Mouse (Mus musculus) midbrain, embryonic 14.5 days (tissue): ENCODE measurements at regions not wholly inside any gene's neighbourhood (a gene's known extent, or its start where the extent isn't known, plus 50 kb on each side); places are given as distances from the start of the nearest gene placed in this dataset.

ENCODE experiments used
- ATAC-seq: fragments of 200-750 bp; cut with Nextera tagmentation; 2 replicates; pipeline ENCODE4 v1.8.0; 2017; ENCODE audit warnings: moderate number of reproducible peaks, moderate library complexity; ENCODE audit not compliant: low FRiP score, low TSS enrichment
- DNase-seq: peaks from one replicate; pipeline ENCODE4 v3.0.0-alpha.2; 2015
- H3K27ac ChIP-seq: fragments of 300-500 bp; sonication (generic); replicated peaks from 2 replicates; pipeline ENCODE4 v1.5.1; 2014; ENCODE audit warnings: mild to moderate bottlenecking, low read depth, low read length, moderate library complexity
- H3K27me3 ChIP-seq: fragments of 300-500 bp; sonication (generic); 2 replicates; pipeline ENCODE4 v1.6.1; 2014; ENCODE audit warnings: low read length, control low read depth, mixed read lengths; ENCODE audit not compliant: control insufficient read depth, insufficient read depth
- H3K36me3 ChIP-seq: fragments of 300-500 bp; sonication (generic); 2 replicates; pipeline ENCODE4 v1.6.1; 2014; ENCODE audit warnings: low read length, control low read depth; ENCODE audit not compliant: control insufficient read depth, insufficient read depth
- H3K4me1 ChIP-seq: fragments of 300-500 bp; sonication (generic); 2 replicates; pipeline ENCODE4 v1.6.1; 2014; ENCODE audit warnings: mild to moderate bottlenecking, antibody characterized with exemption, low read length, control low read depth; ENCODE audit not compliant: control insufficient read depth, insufficient read depth
- H3K4me2 ChIP-seq: fragments of 300-500 bp; sonication (generic); 2 replicates; pipeline ENCODE4 v1.6.1; 2014; ENCODE audit warnings: mild to moderate bottlenecking, low read length, moderate library complexity
- H3K4me3 ChIP-seq: fragments of 300-500 bp; sonication (generic); replicated peaks from 2 replicates; pipeline ENCODE4 v1.5.1; 2014; ENCODE audit warnings: low read depth, low read length
- H3K9ac ChIP-seq: fragments of 300-500 bp; sonication (generic); replicated peaks from 2 replicates; pipeline ENCODE4 v1.6.1; 2014; ENCODE audit warnings: mild to moderate bottlenecking, low read length, moderate library complexity
- H3K9me3 ChIP-seq: fragments of 300-500 bp; sonication (generic); 2 replicates; pipeline ENCODE4 v1.6.1; 2016; ENCODE audit warnings: low read length, control low read depth, mixed read lengths; ENCODE audit not compliant: control insufficient read depth
- WGBS: fragments of 180-500 bp; shearing (Covaris S2); extraction: QIAGEN DNeasy Blood & Tissue Kit; methylation state at CpG from one replicate; pipeline ENCODE4 v1.1.7; 2014; 5-methylcytosine and 5-hydroxymethylcytosine counted together

DNA sequence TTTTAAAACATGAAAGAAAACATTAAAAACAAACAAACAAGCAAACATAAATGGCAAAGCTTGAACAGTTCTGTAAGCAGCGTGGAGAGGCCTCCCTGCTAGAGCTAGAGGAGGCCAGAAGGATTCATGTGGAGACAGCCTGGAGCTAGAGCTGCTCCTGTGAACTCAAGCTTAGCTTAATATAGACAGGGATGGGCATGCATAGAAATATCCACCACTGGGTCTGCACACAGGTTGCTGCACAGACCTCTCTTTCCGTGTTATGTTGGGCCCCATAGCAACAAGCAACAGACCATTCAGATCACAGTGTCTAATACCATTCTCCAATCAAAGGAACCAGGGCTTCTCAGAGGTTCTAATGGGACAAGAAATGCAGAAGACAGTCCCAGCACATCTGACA, 122.9 kb upstream of the Magi3 start:
- no peak overlapping the region for H3K9ac ChIP-seq
- no peak for DNase-seq
- no peaks in the 10 kb centered on the region for H3K9me3 ChIP-seq
- whole genome bisulfite sequencing: 78% methylated on average over 2 of the region's 2 CpGs
- ATAC-seq: no peak
- H3K27me3 ChIP-seq: no peaks in the 10 kb centered on the region
- H3K4me2 ChIP-seq: no peak overlapping the region
- no peak overlapping the region for H3K4me3 ChIP-seq
- no peaks in the 10 kb centered on the region for H3K36me3 ChIP-seq
- H3K27ac ChIP-seq: no peak overlapping the region
- peaks cover 14% of the 10 kb centered on the region; the same call in 1 of the 2 replicates for H3K4me1 ChIP-seq

GRCm38 (mm10) chr3:104342220-104342619, 122.0 kb upstream of the Magi3 start:
- Histone ChIP-seq H3K4me2 (no peak overlapping the region), H3K27me3 (no peaks in the 10 kb centered on the region), H3K36me3 (no peaks in the 10 kb centered on the region), H3K9me3 (no peaks in the 10 kb centered on the region), H3K27ac (no peak overlapping the region), H3K4me3 (no peak overlapping the region), H3K9ac (no peak overlapping the region), H3K4me1 (peaks cover 14% of the 10 kb centered on the region; the same call in 1 of the 2 replicates)
- ATAC-seq (no peak), DNase-seq (peak; percentile 38)
- 65% methylated on average over 6 of the region's 6 CpGs for WGBS

GRCm38 (mm10) chr3:104340331-104340730, 120.2 kb upstream of the Magi3 start:
- H3K9ac ChIP-seq: no peak overlapping the region
- H3K36me3 ChIP-seq: no peaks in the 10 kb centered on the region
- peaks cover 18% of the 10 kb centered on the region for H3K4me1 ChIP-seq
- H3K27me3 ChIP-seq: no peaks in the 10 kb centered on the region
- no peaks in the 10 kb centered on the region for H3K9me3 ChIP-seq
- H3K4me3 ChIP-seq: no peak overlapping the region
- H3K27ac ChIP-seq: no peak overlapping the region
- H3K4me2 ChIP-seq: no peak overlapping the region
- no peak for ATAC-seq
- WGBS: 67% methylated on average over 2 of the region's 2 CpGs
- no peak for DNase-seq

DNA sequence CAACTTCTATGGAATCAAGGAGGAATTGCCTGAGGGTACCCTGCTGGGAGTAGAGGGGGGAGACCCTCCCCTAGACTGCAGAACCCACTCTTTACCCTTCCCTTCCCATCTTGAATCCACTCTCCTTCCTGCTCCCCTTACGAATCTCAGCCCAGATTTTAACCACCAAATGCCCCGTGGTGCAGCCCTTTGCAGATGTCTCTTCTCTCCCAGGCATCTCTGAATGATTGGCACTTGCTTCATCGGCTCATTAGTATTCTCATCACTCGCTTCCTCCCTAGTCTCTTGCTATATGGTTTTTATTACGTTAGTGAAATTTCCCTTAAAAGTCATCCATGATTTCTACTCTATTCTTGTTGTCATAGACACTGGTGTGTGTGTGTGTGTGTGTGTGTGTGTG, 116.7 kb upstream of the Magi3 start:
- peaks cover 21% of the 10 kb centered on the region for H3K4me1 ChIP-seq
- WGBS: 26% methylated on average over 5 of the region's 5 CpGs
- DNase-seq (peak; percentile 78), ATAC-seq (no peak)
- no peaks in the 10 kb centered on the region for H3K27me3 ChIP-seq
- H3K4me3 ChIP-seq: no peak overlapping the region
- H3K27ac ChIP-seq: peak overlapping the region; percentile 60
- H3K9ac ChIP-seq: no peak overlapping the region
- H3K36me3 ChIP-seq: no peaks in the 10 kb centered on the region
- no peak overlapping the region for H3K4me2 ChIP-seq
- H3K9me3 ChIP-seq: no peaks in the 10 kb centered on the region

DNA sequence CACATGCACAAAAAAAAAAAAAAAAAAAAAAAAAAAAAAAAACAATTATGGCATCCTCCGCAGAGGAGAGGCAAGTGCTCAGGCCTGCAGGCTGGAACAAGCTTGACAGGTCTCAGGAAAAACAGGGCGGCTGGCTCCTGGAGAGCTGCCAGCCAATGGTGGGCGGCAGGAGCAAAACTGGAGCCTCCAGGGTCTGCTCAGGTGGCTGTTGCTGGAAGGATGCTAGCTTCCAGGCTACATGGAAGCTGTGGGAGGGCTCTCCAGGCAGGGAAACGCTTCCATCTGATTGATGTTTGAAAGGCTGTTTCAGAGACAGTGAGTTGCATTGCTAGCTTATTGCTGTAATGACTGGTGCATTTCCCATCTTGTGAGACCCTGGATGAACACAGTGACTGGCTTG, 116.1 kb upstream of the Magi3 start:
- WGBS: 39% methylated on average over 4 of the region's 4 CpGs
- Histone ChIP-seq H3K9ac (no peak overlapping the region), H3K4me1 (peaks cover 21% of the 10 kb centered on the region), H3K4me2 (no peak overlapping the region), H3K27ac (peak overlapping the region; percentile 60), H3K9me3 (no peaks in the 10 kb centered on the region), H3K27me3 (no peaks in the 10 kb centered on the region), H3K4me3 (no peak overlapping the region), H3K36me3 (no peaks in the 10 kb centered on the region)
- peak; percentile 26; the same call in 1 of the 2 replicates for ATAC-seq
- peak; percentile 70 for DNase-seq

- Histone ChIP-seq H3K9me3 (no peaks in the 10 kb centered on the region), H3K27me3 (no peaks in the 10 kb centered on the region), H3K4me1 (peaks cover 15% of the 10 kb centered on the region), H3K27ac (no peak overlapping the region), H3K4me2 (no peak overlapping the region), H3K4me3 (no peak overlapping the region), H3K9ac (no peak overlapping the region), H3K36me3 (no peaks in the 10 kb centered on the region)
- no peak for ATAC-seq
- WGBS: 81% methylated on average over 7 of the region's 7 CpGs
- DNase-seq: no peak
These were observed 114.6 kb upstream of the Magi3 start for GRCm38 (mm10) chr3:104334760-104335159.

GRCm38 (mm10) chr3:104333345-104333744, 113.2 kb upstream of the Magi3 start:
- WGBS: 76% methylated on average over 10 of the region's 10 CpGs

DNA sequence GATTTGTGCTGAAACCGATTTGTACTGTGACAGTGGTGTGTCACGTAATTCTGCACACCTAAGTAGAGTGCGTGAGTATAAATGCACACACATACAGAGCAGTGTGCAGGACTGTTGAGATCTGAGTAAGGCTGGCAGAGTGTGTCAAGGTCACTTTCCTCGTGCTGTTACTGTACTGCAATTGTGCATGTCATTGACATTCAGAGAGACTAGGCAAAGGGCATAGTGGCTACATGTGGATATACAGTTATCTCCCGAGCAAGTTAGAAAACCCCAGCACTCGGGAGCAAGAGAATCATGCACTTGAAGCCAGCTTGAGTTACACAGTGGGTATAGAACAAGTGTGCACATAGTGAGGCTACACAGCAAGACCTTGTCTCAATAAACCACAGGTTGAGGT, 110.5 kb upstream of the Magi3 start:
- 85% methylated on average over 6 of the region's 6 CpGs for WGBS
- Histone ChIP-seq H3K9me3 (no peaks in the 10 kb centered on the region), H3K4me3 (no peak overlapping the region), H3K27ac (no peak overlapping the region), H3K36me3 (no peaks in the 10 kb centered on the region), H3K4me1 (peaks cover 8% of the 10 kb centered on the region; the same call in 1 of the 2 replicates), H3K4me2 (no peak overlapping the region), H3K27me3 (no peaks in the 10 kb centered on the region), H3K9ac (no peak overlapping the region)
- DNase-seq (no peak), ATAC-seq (no peak)

More at GRCm38 (mm10) chr3:104333345-104333744, 113.2 kb upstream of the Magi3 start:
- H3K27ac ChIP-seq: no peak overlapping the region
- H3K4me1 ChIP-seq: peaks cover 15% of the 10 kb centered on the region
- DNase-seq: no peak
- no peak for ATAC-seq
- H3K4me2 ChIP-seq: no peak overlapping the region
- H3K27me3 ChIP-seq: no peaks in the 10 kb centered on the region
- H3K9ac ChIP-seq: no peak overlapping the region
- no peaks in the 10 kb centered on the region for H3K36me3 ChIP-seq
- H3K4me3 ChIP-seq: no peak overlapping the region
- no peaks in the 10 kb centered on the region for H3K9me3 ChIP-seq

GRCm38 (mm10) chr3:104327829-104328228, 107.7 kb upstream of the Magi3 start:
- 93% methylated on average over 1 of the region's 1 CpGs for WGBS
- DNase-seq: no peak
- no peak overlapping the region for H3K27ac ChIP-seq

More at GRCm38 (mm10) chr3:104327829-104328228, 107.7 kb upstream of the Magi3 start:
- Histone ChIP-seq H3K4me2 (no peak overlapping the region), H3K27me3 (no peaks in the 10 kb centered on the region), H3K4me3 (no peak overlapping the region), H3K9ac (no peak overlapping the region), H3K4me1 (peaks cover 2% of the 10 kb centered on the region; the same call in 1 of the 2 replicates), H3K9me3 (no peaks in the 10 kb centered on the region), H3K36me3 (no peaks in the 10 kb centered on the region)
- ATAC-seq: no peak
